Mouse (Mus musculus) small intestine, adult 2 months (tissue): ENCODE measurements around the gene Acbd4. TPM values are rescaled to one million over a fixed set of nuclear protein-coding genes. Genes with fewer than 3 reads are reported as not detected.

Experiments
- H3K27ac ChIP-seq: fragments of 200-500 bp; 2 replicates; pipeline ENCODE4 v1.5.1; 2012; ENCODE audit warnings: low read depth, low read length, control low read depth, inconsistent platforms; ENCODE audit not compliant: insufficient read depth
- H3K27me3 ChIP-seq: fragments of 200-500 bp; 2 replicates; pipeline ENCODE4 v1.6.1; 2012; ENCODE audit warnings: mild to moderate bottlenecking, moderate library complexity, low read length, inconsistent platforms; ENCODE audit not compliant: control insufficient read depth, insufficient read depth
- H3K36me3 ChIP-seq: fragments of 200-500 bp; 2 replicates; pipeline ENCODE4 v1.6.1; 2012; ENCODE audit warnings: mild to moderate bottlenecking, low read length, control low read depth, inconsistent platforms; ENCODE audit not compliant: control insufficient read depth, insufficient read depth
- H3K4me1 ChIP-seq: fragments of 200-500 bp; 2 replicates; pipeline ENCODE4 v1.6.1; 2012; ENCODE audit warnings: low read length, inconsistent platforms, mixed read lengths; ENCODE audit not compliant: control insufficient read depth, insufficient read depth, insufficient read length
- H3K4me3 ChIP-seq: fragments of 200-500 bp; 2 replicates; pipeline ENCODE4 v1.5.1; 2012; ENCODE audit warnings: low read depth, mild to moderate bottlenecking, control low read depth, inconsistent platforms, low read length, moderate library complexity
- CTCF ChIP-seq: fragments of 200-500 bp; IDR thresholded peaks from 2 replicates; pipeline ENCODE4 v1.5.1; 2012; ENCODE audit warnings: low read depth, mild to moderate bottlenecking, control low read depth, inconsistent platforms, low read length, moderate library complexity, mixed read lengths; ENCODE audit not compliant: insufficient replicate concordance, insufficient read length; ENCODE audit errors: extremely low read depth
- POLR2A ChIP-seq: fragments of 200-500 bp; IDR thresholded peaks from 2 replicates; pipeline ENCODE4 v1.6.1; 2012; ENCODE audit warnings: low read depth, mild to moderate bottlenecking, control low read depth, inconsistent platforms, low read length, moderate library complexity
- WGBS: fragments of 180-500 bp; shearing (Covaris S2); methylation state at CpG from one replicate; pipeline ENCODE4 v1.1.7; 2018; 5-methylcytosine and 5-hydroxymethylcytosine counted together
- polyA plus RNA-seq: library from polyadenylated mRNA; depleted of rRNA; stranded (reverse); fragments of >200 nt; gene quantifications from 2 replicates; pipeline ENCODE4 v1.2.3, GENCODE M21; 2012

Acbd4 gene
- polyA plus RNA-seq, 1 experiment, result 234 TPM

- no peak overlapping the region for H3K27ac ChIP-seq
- no peak for TF ChIP-seq POLR2A
- TF ChIP-seq CTCF, result no peak
- H3K4me3 ChIP-seq, result no peak overlapping the region
- H3K36me3 ChIP-seq, result no peaks in the 10 kb centered on the region
- no peaks in the 10 kb centered on the region for H3K27me3 ChIP-seq
- H3K4me1 ChIP-seq, result peaks cover 15% of the 10 kb centered on the region
- WGBS, result 88% methylated on average over 8 of the region's 8 CpGs
Observed at GRCm38 (mm10) chr11:103136039-103136577, 34.6 kb downstream of the Acbd4 start.

GRCm38 (mm10) chr11:103139951-103140762, 38.7 kb downstream of the Acbd4 start:
- no peak overlapping the region for H3K4me3 ChIP-seq
- TF ChIP-seq POLR2A, result peak; percentile 13; the same call in 1 of the 2 replicates
- no peak for TF ChIP-seq CTCF
- no peaks in the 10 kb centered on the region for H3K27me3 ChIP-seq
- peaks cover 32% of the 10 kb centered on the region for H3K4me1 ChIP-seq
- H3K36me3 ChIP-seq, result no peaks in the 10 kb centered on the region
- peak overlapping the region; percentile 95 for H3K27ac ChIP-seq
- WGBS, result 50% methylated on average over 14 of the region's 14 CpGs

DNA sequence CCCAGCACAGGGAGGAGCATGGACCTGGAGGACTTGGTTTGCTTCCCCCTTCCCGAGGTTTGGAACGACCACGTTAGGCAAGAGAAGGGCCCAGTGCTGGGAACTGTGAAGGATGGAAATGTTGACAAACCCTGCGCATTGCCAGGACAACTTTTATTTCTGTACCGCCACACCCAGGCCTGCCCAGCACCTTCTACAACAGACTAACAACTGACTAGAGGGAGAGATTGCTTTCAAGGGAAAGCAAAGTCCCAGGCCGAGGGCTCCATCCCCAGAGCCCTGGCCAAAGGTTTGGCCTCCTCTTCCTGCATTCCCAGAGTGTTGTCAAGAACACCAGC, 39.2 kb downstream of the Acbd4 start:
- H3K36me3 ChIP-seq, result no peaks in the 10 kb centered on the region
- WGBS, result 10% methylated on average over 6 of the region's 6 CpGs
- peak overlapping the region; percentile 95 for H3K27ac ChIP-seq
- peaks cover 32% of the 10 kb centered on the region for H3K4me1 ChIP-seq
- H3K27me3 ChIP-seq, result no peaks in the 10 kb centered on the region
- TF ChIP-seq POLR2A, result no peak
- TF ChIP-seq CTCF, result no peak
- no peak overlapping the region for H3K4me3 ChIP-seq

- H3K36me3 ChIP-seq, result no peaks in the 10 kb centered on the region
- H3K4me1 ChIP-seq, result peaks cover 32% of the 10 kb centered on the region
- peak overlapping the region; percentile 36 for H3K4me3 ChIP-seq
- peak overlapping the region; percentile 95 for H3K27ac ChIP-seq
- no peaks in the 10 kb centered on the region for H3K27me3 ChIP-seq
- 0 out of 2 replicates have a peak, but pooled peaks have one; percentile 3 for TF ChIP-seq POLR2A
- TF ChIP-seq CTCF, result no peak
- 12% methylated on average over 10 of the region's 11 CpGs for WGBS
Observed at GRCm38 (mm10) chr11:103141101-103141943, 39.8 kb downstream of the Acbd4 start.

- Histone ChIP-seq H3K27me3 (no peaks in the 10 kb centered on the region), H3K4me3 (peak overlapping the region; percentile 36), H3K4me1 (peaks cover 32% of the 10 kb centered on the region), H3K27ac (peak overlapping the region; percentile 95), H3K36me3 (no peaks in the 10 kb centered on the region)
- 17% methylated on average over 1 of the region's 1 CpGs for WGBS
- TF ChIP-seq POLR2A, result no peak
- no peak for TF ChIP-seq CTCF
Observed at GRCm38 (mm10) chr11:103141944-103142255, 40.4 kb downstream of the Acbd4 start.

DNA sequence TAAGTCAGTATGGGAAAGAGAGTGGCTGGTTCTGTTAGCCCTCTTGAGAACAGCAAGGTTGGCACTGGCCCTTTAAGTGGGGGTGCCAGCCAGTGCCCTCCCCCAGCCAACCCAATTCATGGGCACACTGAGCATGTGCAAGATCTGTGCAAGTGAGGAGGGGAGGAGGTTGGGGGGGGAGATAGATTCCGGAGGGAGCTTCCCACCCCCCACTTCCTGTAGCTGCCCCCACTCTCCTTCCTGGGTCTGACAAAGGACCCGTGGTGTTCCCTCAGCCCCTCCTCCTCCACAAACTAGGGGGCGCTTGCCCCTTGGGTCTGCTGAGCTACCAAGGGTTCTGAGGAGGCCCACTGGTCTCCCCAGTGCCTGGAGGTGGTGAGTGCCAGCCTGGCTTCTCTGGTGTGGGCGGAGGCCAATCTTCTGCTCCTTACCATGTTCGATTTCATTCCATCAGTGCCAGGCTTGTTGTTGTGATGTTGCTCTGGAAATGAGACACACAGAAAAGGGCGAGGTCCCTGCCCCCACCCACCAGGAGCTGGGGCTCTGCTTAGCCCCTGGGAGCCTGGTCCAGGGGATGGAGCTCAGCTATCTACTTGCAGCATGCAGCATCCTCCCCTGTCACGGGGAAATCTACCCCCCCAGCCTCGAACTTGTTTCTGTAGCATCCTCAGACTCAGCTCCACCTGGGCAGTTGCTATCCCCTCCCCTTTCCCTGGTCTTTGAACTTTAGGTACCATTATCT, 41.1 kb downstream of the Acbd4 start:
- H3K4me1 ChIP-seq, result peaks cover 35% of the 10 kb centered on the region
- no peaks in the 10 kb centered on the region for H3K27me3 ChIP-seq
- H3K27ac ChIP-seq, result peak overlapping the region; percentile 95
- no peaks in the 10 kb centered on the region for H3K36me3 ChIP-seq
- TF ChIP-seq CTCF (no peak), POLR2A (no peak)
- H3K4me3 ChIP-seq, result peak overlapping the region; percentile 44
- WGBS, result 15% methylated on average over 8 of the region's 8 CpGs
